Mouse (Mus musculus): Measurements from ENCODE around the gene Tas1r3. TPM values are rescaled to one million over a fixed set of nuclear protein-coding genes. Genes with fewer than 3 reads are reported as not detected.

Tas1r3 gene
- polyA plus RNA-seq, 1 experiment from 2014 or later: 0.48 TPM

- peaks cover 5% of the 10 kb centered on the region for H3K4me1 ChIP-seq (ENCODE audit: control insufficient read depth, insufficient read depth, low read length)
- H3K9ac ChIP-seq (ENCODE audit: low read length): peak overlapping the region; percentile 83
- H3K4me3 ChIP-seq (ENCODE audit: low read depth, low read length): peak overlapping the region; percentile 75
- DNase-seq (ENCODE audit: low spot score) (no peak), ATAC-seq (ENCODE audit: insufficient read depth, low FRiP score, low TSS enrichment) (no peak)
- H3K27ac ChIP-seq (ENCODE audit: low read depth, low read length): no peak overlapping the region
- H3K36me3 ChIP-seq (ENCODE audit: control insufficient read depth, insufficient read depth, low read length): peaks cover 10% of the 10 kb centered on the region
- 13% methylated on average over 22 of the region's 22 CpGs for WGBS
- no peaks in the 10 kb centered on the region for H3K27me3 ChIP-seq (ENCODE audit: control insufficient read depth, insufficient read depth, low read length)
- H3K4me2 ChIP-seq (ENCODE audit: low read depth): peak overlapping the region; percentile 97
- no peaks in the 10 kb centered on the region for H3K9me3 ChIP-seq (ENCODE audit: control insufficient read depth, low read length)
Observed at GRCm38 (mm10) chr4:155868614-155869298, 5.6 kb upstream of the Tas1r3 start.

GRCm38 (mm10) chr4:155861787-155862186 lies 1.4 kb downstream of the Tas1r3 start:
- Histone ChIP-seq H3K36me3 (ENCODE audit: control insufficient read depth, insufficient read depth, low read length) (peaks cover 10% of the 10 kb centered on the region), H3K4me3 (ENCODE audit: low read depth, low read length) (no peak overlapping the region), H3K27ac (ENCODE audit: low read depth, low read length) (no peak overlapping the region), H3K4me2 (ENCODE audit: low read depth) (no peak overlapping the region), H3K4me1 (ENCODE audit: control insufficient read depth, insufficient read depth, low read length) (no peaks in the 10 kb centered on the region), H3K27me3 (ENCODE audit: control insufficient read depth, insufficient read depth, low read length) (no peaks in the 10 kb centered on the region), H3K9me3 (ENCODE audit: control insufficient read depth, low read length) (no peaks in the 10 kb centered on the region), H3K9ac (ENCODE audit: low read length) (no peak overlapping the region)
- DNase-seq (ENCODE audit: low spot score): no peak
- WGBS: 92% methylated on average over 7 of the region's 7 CpGs
- no peak for ATAC-seq (ENCODE audit: insufficient read depth, low FRiP score, low TSS enrichment)

GRCm38 (mm10) chr4:155859318-155859717 lies 3.8 kb downstream of the Tas1r3 start:
- ATAC-seq (ENCODE audit: insufficient read depth, low FRiP score, low TSS enrichment) (no peak), DNase-seq (ENCODE audit: low spot score) (peak; percentile 76)
- H3K4me3 ChIP-seq (ENCODE audit: low read depth, low read length): no peak overlapping the region
- no peak overlapping the region for H3K9ac ChIP-seq (ENCODE audit: low read length)
- H3K4me1 ChIP-seq (ENCODE audit: control insufficient read depth, insufficient read depth, low read length): no peaks in the 10 kb centered on the region
- no peaks in the 10 kb centered on the region for H3K27me3 ChIP-seq (ENCODE audit: control insufficient read depth, insufficient read depth, low read length)
- peaks cover 11% of the 10 kb centered on the region for H3K36me3 ChIP-seq (ENCODE audit: control insufficient read depth, insufficient read depth, low read length)
- H3K9me3 ChIP-seq (ENCODE audit: control insufficient read depth, low read length): no peaks in the 10 kb centered on the region
- WGBS: 29% methylated on average over 13 of the region's 13 CpGs
- H3K27ac ChIP-seq (ENCODE audit: low read depth, low read length): no peak overlapping the region
- no peak overlapping the region for H3K4me2 ChIP-seq (ENCODE audit: low read depth)

- Histone ChIP-seq H3K27me3 (ENCODE audit: control insufficient read depth, insufficient read depth, low read length) (no peaks in the 10 kb centered on the region), H3K4me2 (ENCODE audit: low read depth) (no peak overlapping the region), H3K27ac (ENCODE audit: low read depth, low read length) (no peak overlapping the region), H3K9ac (ENCODE audit: low read length) (no peak overlapping the region), H3K36me3 (ENCODE audit: control insufficient read depth, insufficient read depth, low read length) (peaks cover 11% of the 10 kb centered on the region), H3K4me3 (ENCODE audit: low read depth, low read length) (no peak overlapping the region), H3K9me3 (ENCODE audit: control insufficient read depth, low read length) (no peaks in the 10 kb centered on the region), H3K4me1 (ENCODE audit: control insufficient read depth, insufficient read depth, low read length) (no peaks in the 10 kb centered on the region)
- ATAC-seq (ENCODE audit: insufficient read depth, low FRiP score, low TSS enrichment): no peak
- 84% methylated on average over 3 of the region's 3 CpGs for WGBS
- no peak for DNase-seq (ENCODE audit: low spot score)
Observed at GRCm38 (mm10) chr4:155856881-155857280, 6.3 kb downstream of the Tas1r3 start.

GRCm38 (mm10) chr4:155856071-155856470 lies 7.1 kb downstream of the Tas1r3 start:
- Histone ChIP-seq H3K9me3 (ENCODE audit: control insufficient read depth, low read length) (no peaks in the 10 kb centered on the region), H3K9ac (ENCODE audit: low read length) (no peak overlapping the region), H3K36me3 (ENCODE audit: control insufficient read depth, insufficient read depth, low read length) (peaks cover 11% of the 10 kb centered on the region), H3K4me2 (ENCODE audit: low read depth) (no peak overlapping the region), H3K27me3 (ENCODE audit: control insufficient read depth, insufficient read depth, low read length) (no peaks in the 10 kb centered on the region), H3K27ac (ENCODE audit: low read depth, low read length) (no peak overlapping the region), H3K4me1 (ENCODE audit: control insufficient read depth, insufficient read depth, low read length) (no peaks in the 10 kb centered on the region), H3K4me3 (ENCODE audit: low read depth, low read length) (no peak overlapping the region)
- no peak for ATAC-seq (ENCODE audit: insufficient read depth, low FRiP score, low TSS enrichment)
- WGBS: 96% methylated on average over 12 of the region's 12 CpGs
- no peak for DNase-seq (ENCODE audit: low spot score)

GRCm38 (mm10) chr4:155854991-155855390 lies 8.2 kb downstream of the Tas1r3 start:
- DNase-seq (ENCODE audit: low spot score) (no peak), ATAC-seq (ENCODE audit: insufficient read depth, low FRiP score, low TSS enrichment) (no peak)
- Histone ChIP-seq H3K9me3 (ENCODE audit: control insufficient read depth, low read length) (no peaks in the 10 kb centered on the region), H3K27me3 (ENCODE audit: control insufficient read depth, insufficient read depth, low read length) (no peaks in the 10 kb centered on the region), H3K36me3 (ENCODE audit: control insufficient read depth, insufficient read depth, low read length) (peaks cover 11% of the 10 kb centered on the region), H3K4me2 (ENCODE audit: low read depth) (no peak overlapping the region), H3K4me3 (ENCODE audit: low read depth, low read length) (no peak overlapping the region), H3K27ac (ENCODE audit: low read depth, low read length) (no peak overlapping the region), H3K9ac (ENCODE audit: low read length) (no peak overlapping the region), H3K4me1 (ENCODE audit: control insufficient read depth, insufficient read depth, low read length) (no peaks in the 10 kb centered on the region)
- 96% methylated on average over 12 of the region's 12 CpGs for WGBS

GRCm38 (mm10) chr4:155853421-155853820 lies 9.7 kb downstream of the Tas1r3 start:
- WGBS: 90% methylated on average over 9 of the region's 9 CpGs
- DNase-seq (ENCODE audit: low spot score): no peak
- no peaks in the 10 kb centered on the region for H3K9me3 ChIP-seq (ENCODE audit: control insufficient read depth, low read length)
- H3K27me3 ChIP-seq (ENCODE audit: control insufficient read depth, insufficient read depth, low read length): no peaks in the 10 kb centered on the region
- no peak for ATAC-seq (ENCODE audit: insufficient read depth, low FRiP score, low TSS enrichment)
- H3K4me2 ChIP-seq (ENCODE audit: low read depth): no peak overlapping the region
- no peak overlapping the region for H3K27ac ChIP-seq (ENCODE audit: low read depth, low read length)
- peaks cover 7% of the 10 kb centered on the region for H3K4me1 ChIP-seq (ENCODE audit: control insufficient read depth, insufficient read depth, low read length)
- H3K36me3 ChIP-seq (ENCODE audit: control insufficient read depth, insufficient read depth, low read length): peaks cover 9% of the 10 kb centered on the region
- H3K9ac ChIP-seq (ENCODE audit: low read length): no peak overlapping the region
- no peak overlapping the region for H3K4me3 ChIP-seq (ENCODE audit: low read depth, low read length)

GRCm38 (mm10) chr4:155851951-155852411 lies 11.2 kb downstream of the Tas1r3 start:
- Histone ChIP-seq H3K27ac (ENCODE audit: low read depth, low read length) (no peak overlapping the region), H3K27me3 (ENCODE audit: control insufficient read depth, insufficient read depth, low read length) (no peaks in the 10 kb centered on the region), H3K9me3 (ENCODE audit: control insufficient read depth, low read length) (no peaks in the 10 kb centered on the region), H3K36me3 (ENCODE audit: control insufficient read depth, insufficient read depth, low read length) (peaks cover 5% of the 10 kb centered on the region), H3K4me1 (ENCODE audit: control insufficient read depth, insufficient read depth, low read length) (peaks cover 14% of the 10 kb centered on the region), H3K4me3 (ENCODE audit: low read depth, low read length) (no peak overlapping the region), H3K9ac (ENCODE audit: low read length) (no peak overlapping the region), H3K4me2 (ENCODE audit: low read depth) (no peak overlapping the region)
- ATAC-seq (ENCODE audit: insufficient read depth, low FRiP score, low TSS enrichment) (no peak), DNase-seq (ENCODE audit: low spot score) (no peak)
- 93% methylated on average over 2 of the region's 2 CpGs for WGBS

- DNase-seq (ENCODE audit: low spot score): no peak
- WGBS: 91% methylated on average over 3 of the region's 3 CpGs
- H3K9ac ChIP-seq (ENCODE audit: low read length): no peak overlapping the region
Observed at GRCm38 (mm10) chr4:155851368-155851767, 11.8 kb downstream of the Tas1r3 start.

More at GRCm38 (mm10) chr4:155851368-155851767, 11.8 kb downstream of the Tas1r3 start:
- Histone ChIP-seq H3K9me3 (ENCODE audit: control insufficient read depth, low read length) (no peaks in the 10 kb centered on the region), H3K36me3 (ENCODE audit: control insufficient read depth, insufficient read depth, low read length) (peaks cover 4% of the 10 kb centered on the region), H3K4me2 (ENCODE audit: low read depth) (no peak overlapping the region), H3K27me3 (ENCODE audit: control insufficient read depth, insufficient read depth, low read length) (no peaks in the 10 kb centered on the region), H3K4me1 (ENCODE audit: control insufficient read depth, insufficient read depth, low read length) (peaks cover 17% of the 10 kb centered on the region), H3K4me3 (ENCODE audit: low read depth, low read length) (no peak overlapping the region), H3K27ac (ENCODE audit: low read depth, low read length) (no peak overlapping the region)
- no peak for ATAC-seq (ENCODE audit: insufficient read depth, low FRiP score, low TSS enrichment)
